In genomic region chr10:38969543-38969942, GRCm38 (mm10) we compare ENCODE assay signal across 9 mouse cellular contexts. TPM values are rescaled to one million over a fixed set of nuclear protein-coding genes. Genes with fewer than 3 reads are reported as not detected.
DNase-seq lines count a peak whose midpoint lies in the region; ATAC-seq and TF ChIP-seq lines count a peak whose summit lies in the region.
"Had no signal": no experiment of that assay in that cellular context is flagged by ENCODE, and none has a peak within 500 bp of the region (broad histone marks: within the 10 kb centered on the region; RNA-seq: fewer than 3 reads in every experiment).

No protein-coding gene starts in this region.

- DNase-seq in heart, postnatal 4 days: no peak
- DNase-seq in neural tube, embryonic 10.5 days (ENCODE audit: extremely low spot score, low spot score): no peak
- no peak for DNase-seq in embryo, embryonic 11 days
- no peak for DNase-seq in yolk sac, embryonic 10.5 days (ENCODE audit: low spot score)
- DNase-seq: kidney, postnatal 4 days had no signal

- H3K4me1 ChIP-seq in heart, embryonic 12.5 days (replicated peaks): peaks cover 42% of the 10 kb centered on the region
- H3K4me1 ChIP-seq in neural tube, embryonic 12.5 days: peaks cover 10% of the 10 kb centered on the region; the same call in 1 of the 2 replicates
- no peaks in the 10 kb centered on the region for H3K4me1 ChIP-seq in intestine, postnatal 0 days (replicated peaks; ENCODE audit: control insufficient read depth, insufficient read depth, low read length)

- H3K9me3 ChIP-seq in heart, embryonic 12.5 days (replicated peaks): no peaks in the 10 kb centered on the region
- no peaks in the 10 kb centered on the region for H3K9me3 ChIP-seq in neural tube, embryonic 12.5 days
- no peaks in the 10 kb centered on the region for H3K9me3 ChIP-seq in intestine, postnatal 0 days (ENCODE audit: control insufficient read depth)

- peak overlapping the region; percentile 36; the same call in 1 of the 2 replicates for H3K9ac ChIP-seq in heart, embryonic 12.5 days
- H3K9ac ChIP-seq in neural tube, embryonic 12.5 days: no peak overlapping the region
- no peak overlapping the region for H3K9ac ChIP-seq in intestine, postnatal 0 days (ENCODE audit: low read depth, low read length)

- no peak for ATAC-seq in heart, embryonic 12.5 days (ENCODE audit: insufficient number of reproducible peaks, low FRiP score)
- ATAC-seq in neural tube, embryonic 12.5 days (ENCODE audit: low FRiP score, low read depth): no peak
- no peak for ATAC-seq in intestine, postnatal 0 days
- ATAC-seq: forebrain, embryonic 16.5 days had no signal

- 77% methylated on average over 2 of the region's 2 CpGs for WGBS in heart, embryonic 12.5 days
- 93% methylated on average over 2 of the region's 2 CpGs for WGBS in neural tube, embryonic 12.5 days
- 81% methylated on average over 2 of the region's 2 CpGs for WGBS in intestine, postnatal 0 days

- peak overlapping the region; percentile 52 for H3K4me3 ChIP-seq in heart, embryonic 12.5 days
- H3K4me3 ChIP-seq in neural tube, embryonic 12.5 days: no peak overlapping the region
- no peak overlapping the region for H3K4me3 ChIP-seq in intestine, postnatal 0 days (ENCODE audit: low read depth, low read length)

- H3K27ac ChIP-seq in heart, embryonic 12.5 days (ENCODE audit: poor library complexity, severe bottlenecking): peak overlapping the region; percentile 78
- H3K27ac ChIP-seq in neural tube, embryonic 12.5 days: no peak overlapping the region
- H3K27ac ChIP-seq in intestine, postnatal 0 days (ENCODE audit: low read depth, low read length): no peak overlapping the region

- no peaks in the 10 kb centered on the region for H3K27me3 ChIP-seq in heart, embryonic 12.5 days (replicated peaks)
- H3K27me3 ChIP-seq in neural tube, embryonic 12.5 days (replicated peaks): no peaks in the 10 kb centered on the region
- no peaks in the 10 kb centered on the region for H3K27me3 ChIP-seq in intestine, postnatal 0 days (replicated peaks; ENCODE audit: control insufficient read depth, insufficient read depth, low read length)

- no peak for TF ChIP-seq CTCF in intestine, postnatal 0 days (IDR thresholded peaks at IDR 0.05; ENCODE audit: low read depth)

- peak overlapping the region; percentile 90 for H3K4me2 ChIP-seq in heart, embryonic 12.5 days
- H3K4me2 ChIP-seq in neural tube, embryonic 12.5 days (replicated peaks): 0 out of 2 replicates have a peak overlapping the region, but pooled peaks have one; percentile 10
- peak overlapping the region; percentile 54; the same call in 1 of the 2 replicates for H3K4me2 ChIP-seq in intestine, postnatal 0 days (replicated peaks; ENCODE audit: low read depth)

- H3K36me3 ChIP-seq in heart, embryonic 12.5 days: peaks cover 12% of the 10 kb centered on the region
- H3K36me3 ChIP-seq in neural tube, embryonic 12.5 days: no peaks in the 10 kb centered on the region
- H3K36me3 ChIP-seq in intestine, postnatal 0 days (ENCODE audit: control insufficient read depth, insufficient read depth): no peaks in the 10 kb centered on the region

RNA-seq across cellular contexts. Expression of gene Lama4, which starts 4.2 kb away (rescaled TPM):
- 144 and 158 TPM in 2 replicates for polyA plus RNA-seq in heart, embryonic 12.5 days (2016; fragmentation: Nextera tagmentation; extraction: Ambion mirVana)
- total RNA-seq in heart, postnatal 4 days (2021): 100 to 1,000 TPM; 225 to 235 TPM
- 34.9 and 40.7 TPM in 2 replicates for polyA plus RNA-seq in neural tube, embryonic 12.5 days (2016; fragmentation: Nextera tagmentation; extraction: Ambion mirVana)
- polyA plus RNA-seq in intestine, postnatal 0 days (2015; fragmentation: Nextera tagmentation; extraction: Ambion mirVana): 27.2 and 28.3 TPM in 2 replicates

Comparison
In these comparisons a context has a peak if more than half of its experiments do, and no peak if none do; other contexts are left out.
1. H3K4me2 ChIP-seq: peak in every context shown above with its lines; median percentile 90 in heart, embryonic 12.5 days; 54 in intestine, postnatal 0 days; 10 in neural tube, embryonic 12.5 days.